Mouse (Mus musculus) intestine, embryonic 14.5 days (tissue): ENCODE results near the gene Slc2a12. TPM values are rescaled to one million over a fixed set of nuclear protein-coding genes. Genes with fewer than 3 reads are reported as not detected.

ENCODE experiments used
- microRNA-seq: library from miRNA; unstranded; fragments of <30 nt; microRNA quantifications from one replicate; pipeline ENCODE4, GENCODE M21; 2016
- polyA plus RNA-seq: library from polyadenylated mRNA; unstranded; fragments of >200 nt; fragmentation: Nextera tagmentation; extraction: Ambion mirVana; gene quantifications from 2 replicates; pipeline ENCODE4 v1.2.1, GENCODE M21; 2014

The Slc2a12 gene
- polyA plus RNA-seq, 1 experiment from 2014 or later: 0.53 TPM

Small RNA genes lying within 50 kb of the gene (microRNA-seq; reads per million reads assigned to microRNA genes)
- 1.5 reads per million, percentile 17 among the genes with 10 or more reads in this experiment for gene Mir7663

Other genes starting within 250 kb of the Slc2a12 start
- gene Tbpl1, start 86.9 kb downstream of the Slc2a12 start, polyA plus RNA-seq: 52.6 and 60.7 TPM in 2 replicates
- 257 and 320 TPM in 2 replicates for gene Tcf21, start 175.2 kb downstream of the Slc2a12 start, polyA plus RNA-seq